Mouse (Mus musculus) adrenal gland, adult 18-20 months (tissue): ENCODE data around the gene H2afv. TPM values are rescaled to one million over a fixed set of nuclear protein-coding genes. Genes with fewer than 3 reads are reported as not detected.
"Not testable (repeated sequence)": the region's sequence is repeated elsewhere in the genome, so short reads cannot be mapped to it uniquely, and the experiment has no call there.

Experiments
- DNase-seq, 2 experiments: peaks; one replicate each; pipeline ENCODE4 v3.0.0; 2021 to 2022; ENCODE audit warnings: low spot score in 2 of 2
- total RNA-seq, 2 experiments: library from RNA; stranded (reverse); gene quantifications; 1 replicate in 1 of 2; 2 replicates in 1 of 2; pipeline ENCODE4 v1.2.3; 2021

The H2afv gene
- total RNA-seq, 2 experiments from 2014 or later, result 46.1 to 49.3 TPM

DNA sequence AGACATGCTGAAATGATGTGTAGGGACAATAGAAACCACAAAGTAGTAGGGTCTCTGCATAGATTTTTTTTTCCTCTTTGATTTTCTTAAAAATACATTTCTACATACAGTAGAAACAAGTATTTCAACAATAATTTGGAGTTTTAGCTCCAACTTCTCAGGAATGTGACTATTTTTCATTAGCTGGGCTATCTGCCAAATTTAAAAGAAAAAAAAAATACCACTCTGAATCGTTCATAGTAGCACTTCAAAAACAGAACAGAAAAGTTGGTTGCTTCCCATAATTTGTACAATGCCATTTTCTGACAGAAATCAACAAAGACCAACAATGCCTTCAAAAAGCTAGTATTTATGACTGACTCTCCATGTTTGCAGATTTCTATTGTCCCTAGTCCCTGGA is 27.2 kb upstream of the H2afv start:
- DNase-seq, result no peak

DNA sequence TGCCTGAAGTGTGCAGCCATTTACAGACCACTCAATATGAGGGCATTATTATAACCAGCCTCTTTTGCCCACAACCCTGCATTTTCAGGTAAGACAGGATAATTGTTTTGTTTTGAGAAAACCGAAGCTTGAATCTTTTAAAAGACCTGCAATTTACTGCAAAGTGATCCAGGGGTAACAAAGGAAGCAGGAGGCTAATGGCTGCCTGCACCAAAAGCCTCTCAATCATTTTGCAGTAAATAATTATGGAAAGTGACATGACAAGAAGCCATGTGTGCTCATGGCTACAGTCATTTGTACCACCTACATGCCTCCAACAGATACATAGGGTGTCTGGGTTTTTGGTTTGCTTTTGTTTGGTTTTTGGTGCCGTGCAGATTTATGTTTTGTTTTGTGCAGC is 26.8 kb upstream of the H2afv start:
- no peak for DNase-seq

DNA sequence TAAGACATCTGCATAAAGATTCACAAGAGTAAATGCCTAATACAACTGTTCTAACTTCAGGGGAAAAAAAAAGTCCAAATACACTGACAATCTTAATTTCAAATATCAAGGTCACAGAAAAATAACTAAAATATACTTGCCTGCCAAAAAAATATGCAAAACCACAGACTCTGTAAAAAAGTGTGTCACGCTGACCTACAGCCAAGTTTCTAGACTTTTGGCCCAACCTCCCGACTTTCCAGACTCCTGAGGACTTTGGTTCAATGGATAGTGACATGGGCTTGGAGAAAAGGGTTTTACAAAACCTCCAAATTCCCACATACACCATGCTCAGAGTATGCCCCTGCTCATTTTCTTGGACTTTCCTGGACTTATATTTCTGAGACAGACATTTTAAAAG is 24.3 kb upstream of the H2afv start:
- DNase-seq, result no peak

DNA sequence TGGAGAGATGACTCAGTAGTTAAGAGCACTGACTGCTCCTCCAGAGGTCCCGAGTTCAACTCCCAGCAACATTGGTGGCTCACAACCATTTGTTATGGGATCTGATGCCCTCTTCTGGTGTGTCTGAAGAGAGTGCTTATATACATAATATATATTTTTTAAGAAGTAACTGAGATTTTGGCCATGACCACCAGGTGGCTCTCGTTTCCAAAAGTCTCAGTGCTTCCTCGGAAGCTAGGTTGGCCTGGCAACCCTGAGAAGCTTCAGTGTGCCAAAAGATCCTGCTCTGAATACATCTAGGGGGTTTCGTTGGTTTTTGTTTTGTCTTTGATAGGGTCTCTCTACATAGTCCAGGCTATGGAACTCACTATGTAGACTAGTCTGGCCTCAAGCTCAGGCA is 20.9 kb upstream of the H2afv start:
- peak; percentile 45 to 52 for DNase-seq

- no peak for DNase-seq
These were observed 19.1 kb upstream of the H2afv start for GRCm38 (mm10) chr11:6463159-6463837.

GRCm38 (mm10) chr11:6456083-6456482 is 11.8 kb upstream of the H2afv start:
- no peak for DNase-seq

- DNase-seq, result not testable (repeated sequence)
These were observed 3.9 kb upstream of the H2afv start for GRCm38 (mm10) chr11:6448155-6448554.

- no peak for DNase-seq
These were observed 3.2 kb upstream of the H2afv start for GRCm38 (mm10) chr11:6447493-6447892.

GRCm38 (mm10) chr11:6445951-6446350 is 1.7 kb upstream of the H2afv start:
- no peak for DNase-seq

- DNase-seq, result no peak
These were observed 1.2 kb upstream of the H2afv start for GRCm38 (mm10) chr11:6445441-6445840.

DNA sequence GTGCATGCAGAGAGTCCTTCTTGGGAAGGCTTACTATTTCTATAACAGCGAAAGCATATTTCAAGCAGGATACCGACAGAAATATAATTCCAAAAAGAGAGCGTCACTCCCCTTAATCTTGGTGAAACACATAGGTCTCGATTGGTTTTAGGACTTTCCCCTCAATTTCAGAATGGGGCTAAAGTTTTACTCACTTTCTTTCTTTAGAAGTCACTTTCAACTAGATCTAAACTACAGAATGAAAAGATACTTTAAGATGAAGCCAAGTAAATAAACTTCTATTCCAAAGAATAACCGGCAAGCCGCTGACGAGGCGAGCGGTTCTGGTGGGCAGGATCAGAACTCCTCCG is 541 bp downstream of the H2afv start:
- no peak for DNase-seq

DNA sequence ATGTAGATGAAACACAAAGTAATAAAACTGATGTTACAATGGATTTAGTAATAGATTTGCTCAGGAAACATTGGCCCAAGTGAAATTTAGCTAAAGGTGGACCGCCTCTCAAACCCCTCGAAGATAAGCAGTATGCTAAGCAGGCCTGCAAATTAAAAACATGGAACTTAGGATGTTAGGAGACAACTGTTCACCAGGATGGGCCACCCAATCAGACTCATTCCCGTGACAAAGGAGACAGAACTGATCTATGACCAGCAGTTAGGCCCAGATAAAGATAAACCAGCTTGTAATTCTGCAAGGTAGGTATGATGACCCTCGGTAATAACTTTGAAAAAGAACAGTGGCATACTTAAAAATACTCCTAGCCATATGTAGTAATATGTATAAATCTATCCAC is 1.1 kb downstream of the H2afv start:
- no peak for DNase-seq

GRCm38 (mm10) chr11:6442566-6442965 is 1.7 kb downstream of the H2afv start:
- no peak for DNase-seq

DNA sequence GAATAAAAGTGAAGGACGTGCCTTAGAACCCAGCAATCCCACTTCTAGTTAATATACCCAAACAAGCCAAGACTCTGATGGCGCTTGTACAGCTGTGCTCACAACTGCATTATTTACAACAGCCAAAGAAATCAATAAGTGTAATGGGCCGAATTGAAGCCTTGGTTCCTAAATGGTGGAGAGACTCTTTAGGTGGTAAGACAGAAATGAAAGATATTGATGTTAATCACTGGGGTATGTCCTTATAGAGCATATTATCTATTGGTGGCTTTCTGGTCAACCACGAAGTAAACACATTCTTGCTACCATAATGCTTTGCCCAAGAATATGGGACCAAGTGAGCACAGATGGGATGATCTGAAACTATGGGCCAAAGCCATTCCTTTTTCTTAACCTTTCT is 4.1 kb downstream of the H2afv start:
- DNase-seq, result no peak

- DNase-seq, result no peak
These were observed 6.6 kb downstream of the H2afv start for GRCm38 (mm10) chr11:6437667-6438066.

DNA sequence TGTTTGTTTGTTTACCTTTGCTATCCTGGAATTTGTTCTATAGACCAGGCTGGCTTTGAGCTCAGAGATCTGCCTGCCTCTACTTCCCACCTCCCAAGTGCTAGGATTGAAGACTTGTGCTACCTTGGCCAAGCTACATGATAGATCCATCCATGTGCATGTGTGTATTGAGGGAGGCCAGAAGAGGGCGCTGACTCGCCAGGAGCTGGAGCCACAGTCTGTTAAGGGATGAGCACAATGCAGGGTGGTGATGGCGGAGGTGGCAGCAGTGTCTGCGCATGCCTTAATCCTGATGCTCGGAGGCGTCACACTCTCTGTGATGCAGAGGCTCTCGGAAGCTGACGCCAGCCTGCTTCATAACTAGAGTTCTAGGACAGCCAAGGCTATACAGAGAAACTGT is 7.8 kb downstream of the H2afv start:
- peak; percentile 48 to 54 for DNase-seq

- no peak for DNase-seq
These were observed 14.1 kb downstream of the H2afv start for GRCm38 (mm10) chr11:6430186-6430585.

- DNase-seq, result no peak
These were observed 23.4 kb downstream of the H2afv start for GRCm38 (mm10) chr11:6420722-6421350.

DNA sequence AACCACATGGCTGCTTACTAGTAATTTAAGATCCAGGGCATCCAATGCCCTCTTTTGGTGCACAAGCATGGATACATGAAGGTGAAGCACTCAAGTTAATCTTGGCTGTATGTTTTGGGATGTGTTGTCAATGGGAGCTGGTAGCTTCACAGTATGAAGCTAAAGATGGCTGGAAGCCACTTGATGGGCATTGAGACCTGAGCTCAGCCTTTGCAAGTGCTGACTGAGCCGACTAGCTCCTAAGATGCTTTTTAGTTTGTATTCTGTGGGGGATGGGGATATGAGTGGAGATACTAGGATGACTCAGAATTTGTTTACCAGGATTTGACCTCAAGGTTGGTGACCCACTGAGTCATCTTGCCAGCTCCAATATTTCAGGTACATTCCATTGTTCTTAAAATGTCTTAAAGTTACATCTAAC is 23.9 kb downstream of the H2afv start:
- DNase-seq, result no peak

DNA sequence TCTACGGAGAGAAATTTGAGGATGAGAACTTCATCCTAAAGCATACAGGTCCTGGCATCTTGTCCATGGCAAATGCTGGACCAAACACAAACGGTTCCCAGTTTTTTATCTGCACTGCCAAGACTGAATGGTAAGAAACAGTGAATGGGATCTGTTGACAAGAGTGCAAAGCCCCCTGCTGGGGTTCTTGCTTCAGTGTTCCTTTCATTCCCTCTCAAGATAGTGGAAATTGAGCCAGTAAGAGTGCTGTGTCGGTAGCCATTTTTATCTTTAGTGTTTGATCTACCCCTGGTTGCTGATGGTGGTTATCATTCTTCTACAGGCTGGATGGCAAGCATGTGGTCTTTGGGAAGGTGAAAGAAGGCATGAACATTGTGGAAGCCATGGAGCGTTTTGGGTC is 25.1 kb downstream of the H2afv start:
- not testable (repeated sequence) for DNase-seq

DNA sequence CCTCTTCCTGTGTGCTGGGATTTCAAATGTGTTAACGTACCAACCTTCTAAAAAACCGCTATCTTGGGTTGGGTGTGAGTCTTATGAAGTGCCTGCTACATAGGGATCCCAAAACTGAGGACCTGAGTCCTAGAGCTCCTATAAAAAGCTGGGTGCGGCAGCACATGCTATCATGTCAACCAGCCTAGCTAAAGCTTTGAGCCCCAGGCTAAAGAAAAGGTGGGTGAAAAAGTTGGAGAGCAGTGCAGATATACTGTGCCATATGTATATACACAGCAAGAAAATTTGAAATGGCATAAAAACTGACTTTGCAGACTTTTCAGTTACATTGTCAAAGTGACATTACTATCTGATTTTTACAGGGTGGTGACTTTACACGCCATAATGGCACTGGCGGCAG is 25.5 kb downstream of the H2afv start:
- DNase-seq, result no peak

DNA sequence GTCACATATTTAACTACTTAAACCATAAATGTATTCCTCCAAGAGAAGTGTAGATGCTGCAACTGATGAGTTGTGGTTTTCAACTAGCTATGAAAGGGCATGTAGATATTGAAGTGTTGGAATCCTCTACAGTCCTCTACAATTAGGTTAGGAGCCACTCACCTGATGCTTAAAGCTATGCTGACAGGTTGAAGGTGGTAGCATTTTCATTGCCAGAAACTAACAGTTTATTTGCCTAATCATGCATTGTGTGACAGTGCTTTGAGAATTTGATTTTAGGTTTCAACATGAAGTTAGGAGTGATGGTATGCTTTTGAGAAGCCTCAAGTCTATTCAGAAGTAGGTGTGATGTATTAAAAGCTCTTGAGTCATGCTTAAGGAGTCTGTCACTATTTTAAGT is 26.8 kb downstream of the H2afv start:
- DNase-seq, result no peak

GRCm38 (mm10) chr11:6417069-6417468 is 27.2 kb downstream of the H2afv start:
- no peak for DNase-seq
